10 mouse cellular contexts compared by ENCODE assay signal in genomic region chr12:76752652-76753318, GRCm38 (mm10). TPM values are rescaled to one million over a fixed set of nuclear protein-coding genes. Genes with fewer than 3 reads are reported as not detected.
DNase-seq lines count a peak whose midpoint lies in the region; ATAC-seq and TF ChIP-seq lines count a peak whose summit lies in the region.
"Had no signal": no experiment of that assay in that cellular context is flagged by ENCODE, and none has a peak within 500 bp of the region (broad histone marks: within the 10 kb centered on the region; RNA-seq: fewer than 3 reads in every experiment).

No protein-coding gene starts in this region.

- no peak for TF ChIP-seq POLR2A in kidney, adult 2 months (IDR thresholded peaks at IDR 0.05; ENCODE audit: low read depth, low read length)
- no peak for TF ChIP-seq POLR2A in cerebellum, adult 2 months (IDR thresholded peaks at IDR 0.05; ENCODE audit: borderline replicate concordance, insufficient read depth, low read length)

- no peak overlapping the region for H3K4me3 ChIP-seq in kidney, adult 2 months (ENCODE audit: insufficient read depth, low read depth, low read length)
- H3K4me3 ChIP-seq in kidney, embryonic 15.5 days (replicated peaks), result no peak overlapping the region
- no peak overlapping the region for H3K4me3 ChIP-seq in cerebellum, adult 2 months (replicated peaks; ENCODE audit: insufficient read depth, low read depth, low read length)
- no peak overlapping the region for H3K4me3 ChIP-seq in forebrain, postnatal 0 days (ENCODE audit: low read depth, low read length)
- H3K4me3 ChIP-seq: embryonic facial prominence, embryonic 13.5 days; liver, embryonic 15.5 days had no signal

- no peak overlapping the region for H3K27ac ChIP-seq in kidney, adult 2 months (ENCODE audit: insufficient read depth, low read depth, low read length)
- H3K27ac ChIP-seq in kidney, embryonic 15.5 days, result no peak overlapping the region
- H3K27ac ChIP-seq in cerebellum, adult 2 months (ENCODE audit: insufficient read depth, low read length), result no peak overlapping the region
- H3K27ac ChIP-seq in forebrain, postnatal 0 days (ENCODE audit: low read depth, low read length), result no peak overlapping the region
- H3K27ac ChIP-seq: embryonic facial prominence, embryonic 13.5 days; liver, embryonic 15.5 days had no signal

- 35% methylated on average over 14 of the region's 14 CpGs for WGBS in kidney, adult 2 months
- 41% methylated on average over 14 of the region's 14 CpGs for WGBS in kidney, embryonic 15.5 days
- WGBS in cerebellum, adult 2 months, result 45% methylated on average over 14 of the region's 14 CpGs
- WGBS in forebrain, postnatal 0 days, result 42% methylated on average over 14 of the region's 14 CpGs

- no peaks in the 10 kb centered on the region for H3K4me1 ChIP-seq in kidney, adult 2 months (ENCODE audit: control insufficient read depth, insufficient read depth, low read length)
- no peaks in the 10 kb centered on the region for H3K4me1 ChIP-seq in kidney, embryonic 15.5 days
- peaks cover 3% of the 10 kb centered on the region; the same call in 1 of the 2 replicates for H3K4me1 ChIP-seq in cerebellum, adult 2 months (ENCODE audit: control insufficient read depth, insufficient read depth, low read length)
- H3K4me1 ChIP-seq in forebrain, postnatal 0 days (ENCODE audit: insufficient read depth), result no peaks in the 10 kb centered on the region
- H3K4me1 ChIP-seq: embryonic facial prominence, embryonic 13.5 days; liver, embryonic 15.5 days had no signal

- intact Hi-C loops in left cerebral cortex, postnatal 14 days (cut with DNase I), result no loop called here
- intact Hi-C loops in gastrocnemius, postnatal 14 days (cut with DNase I; ENCODE audit: low total_unique reads), result no loop called here

- ATAC-seq in kidney, embryonic 15.5 days (replicated peaks; ENCODE audit: low FRiP score), result no peak
- ATAC-seq in forebrain, postnatal 0 days, result peak; percentile 78

- TF ChIP-seq CTCF in kidney, adult 2 months (conservative IDR thresholded peaks at IDR 0.05; ENCODE audit: insufficient read depth, insufficient read length, low read depth, low read length), result peak; percentile 42
- TF ChIP-seq CTCF in cerebellum, adult 2 months (IDR thresholded peaks at IDR 0.05; ENCODE audit: borderline replicate concordance, insufficient read depth, low read depth, low read length), result peak; percentile 62; the same call in 1 of the 2 replicates
- TF ChIP-seq CTCF in forebrain, postnatal 0 days (IDR thresholded peaks at IDR 0.05; ENCODE audit: low read depth), result peak; percentile 71

- no peaks in the 10 kb centered on the region for H3K27me3 ChIP-seq in kidney, adult 2 months (replicated peaks; ENCODE audit: control insufficient read depth, insufficient read depth, low read length)
- 0 out of 2 replicates have a peak, but pooled peaks cover 5% of the 10 kb centered on the region for H3K27me3 ChIP-seq in kidney, embryonic 15.5 days
- H3K27me3 ChIP-seq in cerebellum, adult 2 months (ENCODE audit: control insufficient read depth, insufficient read depth, low read length), result no peaks in the 10 kb centered on the region
- H3K27me3 ChIP-seq in forebrain, postnatal 0 days (ENCODE audit: insufficient read depth, low read length), result no peaks in the 10 kb centered on the region

- peak; percentile 61 for DNase-seq in kidney, adult 2 months
- DNase-seq in ES-CJ7 (ENCODE audit: low read depth, low spot score), result peak; percentile 86
- peak; percentile 30 to 77 for DNase-seq in cerebellum, adult 2 months
- DNase-seq in forebrain, postnatal 0 days, result peak; percentile 68
- DNase-seq in left cerebral cortex, postnatal 14 days (ENCODE audit: low spot score in 2 of 2), result peak; percentile 73 to 85
- peak; percentile 18 for DNase-seq in retina, adult 2 months (ENCODE audit: low read depth, low spot score)
- no peak for DNase-seq in gastrocnemius, postnatal 14 days

- no peaks in the 10 kb centered on the region for H3K36me3 ChIP-seq in kidney, adult 2 months (ENCODE audit: control insufficient read depth, insufficient read depth, low read length)
- H3K36me3 ChIP-seq in kidney, embryonic 15.5 days, result no peaks in the 10 kb centered on the region
- H3K36me3 ChIP-seq in forebrain, postnatal 0 days (ENCODE audit: insufficient read depth), result no peaks in the 10 kb centered on the region
- H3K36me3 ChIP-seq: embryonic facial prominence, embryonic 13.5 days; liver, embryonic 15.5 days had no signal

- H3K4me2 ChIP-seq in kidney, embryonic 15.5 days, result no peak overlapping the region
- 0 out of 2 replicates have a peak overlapping the region, but pooled peaks have one; percentile 8 for H3K4me2 ChIP-seq in forebrain, postnatal 0 days (ENCODE audit: low read depth)
- H3K4me2 ChIP-seq: embryonic facial prominence, embryonic 13.5 days; liver, embryonic 15.5 days had no signal

- H3K9ac ChIP-seq in kidney, embryonic 15.5 days, result no peak overlapping the region
- H3K9ac ChIP-seq in forebrain, postnatal 0 days, result no peak overlapping the region
- H3K9ac ChIP-seq: embryonic facial prominence, embryonic 13.5 days; liver, embryonic 15.5 days had no signal

- no peaks in the 10 kb centered on the region for H3K9me3 ChIP-seq in kidney, embryonic 15.5 days (replicated peaks)
- no peaks in the 10 kb centered on the region for H3K9me3 ChIP-seq in forebrain, postnatal 0 days (ENCODE audit: low read length)
- H3K9me3 ChIP-seq: embryonic facial prominence, embryonic 13.5 days; liver, embryonic 15.5 days had no signal

RNA-seq across cellular contexts. Expression of gene Churc1, which starts 12.6 kb away (rescaled TPM):
- 71.3 and 105 TPM in 2 replicates for polyA plus RNA-seq in kidney, adult 2 months (2012; rRNA removed)
- 118 and 129 TPM in 2 replicates for polyA plus RNA-seq in kidney, embryonic 15.5 days (2015; fragmentation: Nextera tagmentation; extraction: Ambion mirVana)
- polyA plus RNA-seq in cerebellum, adult 2 months (2012; rRNA removed), result 79.9 and 86.0 TPM in 2 replicates
- 75.7 and 84.4 TPM in 2 replicates for total RNA-seq in forebrain, postnatal 0 days (2014; rRNA removed)
- polyA plus RNA-seq in forebrain, postnatal 0 days (2015; fragmentation: Nextera tagmentation; extraction: Ambion mirVana), result 115 and 146 TPM in 2 replicates
- 10 to 100 TPM; 40.5 to 41.9 TPM for total RNA-seq in left cerebral cortex, postnatal 14 days (2021)
- total RNA-seq in gastrocnemius, postnatal 14 days (2021), result 10 to 100 TPM; 58.5 to 63.0 TPM

RNA-seq across cellular contexts. Expression of gene Fntb, which starts 12.6 kb away (rescaled TPM):
- polyA plus RNA-seq in kidney, adult 2 months (2012; rRNA removed), result 13.2 TPM in 2 replicates
- polyA plus RNA-seq in kidney, embryonic 15.5 days (2015; fragmentation: Nextera tagmentation; extraction: Ambion mirVana), result 37.5 and 43.7 TPM in 2 replicates
- 55.9 and 61.3 TPM in 2 replicates for polyA plus RNA-seq in cerebellum, adult 2 months (2012; rRNA removed)
- total RNA-seq in forebrain, postnatal 0 days (2014; rRNA removed), result 22.7 and 32.3 TPM in 2 replicates
- 38.7 and 42.3 TPM in 2 replicates for polyA plus RNA-seq in forebrain, postnatal 0 days (2015; fragmentation: Nextera tagmentation; extraction: Ambion mirVana)
- 10 to 100 TPM; 26.2 to 28.1 TPM for total RNA-seq in left cerebral cortex, postnatal 14 days (2021)
- 10 to 100 TPM; 16.1 to 20.0 TPM for total RNA-seq in gastrocnemius, postnatal 14 days (2021)

RNA-seq across cellular contexts. Expression of gene Sptb, which starts 42.4 kb away (rescaled TPM):
- polyA plus RNA-seq in kidney, adult 2 months (2012; rRNA removed), result 1.6 and 1.9 TPM in 2 replicates
- polyA plus RNA-seq in kidney, embryonic 15.5 days (2015; fragmentation: Nextera tagmentation; extraction: Ambion mirVana), result 1.1 and 2.1 TPM in 2 replicates
- 101 and 111 TPM in 2 replicates for polyA plus RNA-seq in cerebellum, adult 2 months (2012; rRNA removed)
- total RNA-seq in forebrain, postnatal 0 days (2014; rRNA removed), result 16.2 and 19.6 TPM in 2 replicates
- 2.3 and 3.0 TPM in 2 replicates for polyA plus RNA-seq in forebrain, postnatal 0 days (2015; fragmentation: Nextera tagmentation; extraction: Ambion mirVana)
- total RNA-seq in left cerebral cortex, postnatal 14 days (2021), result 10 to 100 TPM; 58.2 to 60.5 TPM
- total RNA-seq in gastrocnemius, postnatal 14 days (2021), result 10 to 100 TPM; 88.9 to 93.1 TPM

RNA-seq across cellular contexts. Expression of gene Gpx2, which starts 42.6 kb away (rescaled TPM):
- 0.08 and 0.33 TPM in 2 replicates for polyA plus RNA-seq in kidney, adult 2 months (2012; rRNA removed)
- polyA plus RNA-seq in kidney, embryonic 15.5 days (2015; fragmentation: Nextera tagmentation; extraction: Ambion mirVana), result 4.0 TPM in 1 of 2 replicates, not detected in the other
- polyA plus RNA-seq in cerebellum, adult 2 months (2012; rRNA removed), result 2.5 and 3.4 TPM in 2 replicates
- not detected in 2 replicates for total RNA-seq in forebrain, postnatal 0 days (2014; rRNA removed)
- 0.31 TPM in 1 of 2 replicates, not detected in the other for polyA plus RNA-seq in forebrain, postnatal 0 days (2015; fragmentation: Nextera tagmentation; extraction: Ambion mirVana)
- under 1 TPM; 0.55 to 0.97 TPM for total RNA-seq in left cerebral cortex, postnatal 14 days (2021)
- not detected for total RNA-seq in gastrocnemius, postnatal 14 days (2021)
- polyA plus RNA-seq: liver, embryonic 15.5 days had no signal

Comparison
In these comparisons a context has a peak if more than half of its experiments do, and no peak if none do; other contexts are left out.
1. RNA of gene Sptb, which starts 42.4 kb away (polyA plus RNA-seq): 101 to 111 TPM in cerebellum, adult 2 months; 2.3 to 3.0 TPM in forebrain, postnatal 0 days, 1.1 to 2.1 TPM in kidney, embryonic 15.5 days and 1.6 to 1.9 TPM in kidney, adult 2 months; every median in the first group is over 10 times any median in the second.
2. Peak in every context shown above with its lines, with median percentiles within 50 percentile points of each other: CTCF ChIP-seq.